Mouse (Mus musculus) forebrain, embryonic 10.5 days (tissue): ENCODE measurements around the gene Ccni. TPM values are rescaled to one million over a fixed set of nuclear protein-coding genes. Genes with fewer than 3 reads are reported as not detected.

Experiments used
- DNase-seq: peaks from one replicate; pipeline ENCODE4 v3.0.0-alpha.2; 2017; ENCODE audit warnings: low spot score; ENCODE audit errors: extremely low spot score
- H3K27ac ChIP-seq: fragments of 300-500 bp; sonication (generic); 2 replicates; pipeline ENCODE4 v1.5.1; 2016; ENCODE audit warnings: mild to moderate bottlenecking
- H3K27me3 ChIP-seq: fragments of 300-500 bp; sonication (generic); 2 replicates; pipeline ENCODE4 v1.6.1; 2016; ENCODE audit warnings: mild to moderate bottlenecking; ENCODE audit not compliant: poor library complexity, severe bottlenecking
- H3K36me3 ChIP-seq: fragments of 300-500 bp; sonication (generic); replicated peaks from 2 replicates; pipeline ENCODE4 v1.6.1; 2016; ENCODE audit warnings: mild to moderate bottlenecking, moderate library complexity
- H3K4me1 ChIP-seq: fragments of 300-500 bp; sonication (generic); 2 replicates; pipeline ENCODE4 v1.6.1; 2016
- H3K4me3 ChIP-seq: fragments of 300-500 bp; sonication (generic); 2 replicates; pipeline ENCODE4 v1.5.1; 2016; ENCODE audit warnings: mild to moderate bottlenecking, moderate library complexity
- H3K9me3 ChIP-seq: fragments of 300-500 bp; sonication (generic); 2 replicates; pipeline ENCODE4 v1.6.1; 2016; ENCODE audit warnings: mild to moderate bottlenecking, moderate library complexity
- WGBS: fragments of 180-500 bp; shearing (Covaris S2); methylation state at CpG from one replicate; pipeline ENCODE4 v1.1.7; 2016; 5-methylcytosine and 5-hydroxymethylcytosine counted together
- polyA plus RNA-seq: library from polyadenylated mRNA; unstranded; fragments of >200 nt; fragmentation: Nextera tagmentation; extraction: Ambion mirVana; gene quantifications from 2 replicates; pipeline ENCODE4 v1.2.1, GENCODE M21; 2016

The Ccni gene
- polyA plus RNA-seq, 1 experiment from 2014 or later, result 108 TPM

DNA sequence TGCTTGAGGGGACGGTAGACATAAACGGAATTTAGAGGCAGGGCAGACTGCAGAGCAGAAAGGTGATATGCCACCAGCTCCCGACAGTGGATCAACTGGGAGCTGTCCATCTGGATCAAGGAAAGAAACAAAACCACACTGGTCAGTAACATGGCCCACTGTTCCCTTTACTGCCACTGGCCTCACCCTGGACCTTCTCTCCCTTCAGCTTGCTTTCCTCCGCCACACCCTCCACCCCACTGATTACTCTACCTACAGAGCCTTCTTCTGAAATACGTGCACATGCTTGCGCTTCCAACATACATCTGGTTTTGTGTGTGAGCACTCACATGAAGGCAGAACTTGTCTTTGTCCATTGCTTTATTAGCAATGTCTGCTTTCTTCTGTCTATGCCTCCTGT lies 23.0 kb downstream of the Ccni start:
- no peak for DNase-seq
- H3K4me1 ChIP-seq, result no peaks in the 10 kb centered on the region
- H3K27ac ChIP-seq, result no peak overlapping the region
- WGBS, result 88% methylated on average over 6 of the region's 6 CpGs
- no peak overlapping the region for H3K4me3 ChIP-seq
- H3K9me3 ChIP-seq, result no peaks in the 10 kb centered on the region
- H3K27me3 ChIP-seq, result no peaks in the 10 kb centered on the region
- peaks cover 92% of the 10 kb centered on the region for H3K36me3 ChIP-seq

GRCm38 (mm10) chr5:93180252-93180651 lies 26.0 kb downstream of the Ccni start:
- no peaks in the 10 kb centered on the region for H3K4me1 ChIP-seq
- peaks cover 90% of the 10 kb centered on the region for H3K36me3 ChIP-seq
- no peak for DNase-seq
- 84% methylated on average over 2 of the region's 2 CpGs for WGBS
- no peak overlapping the region for H3K27ac ChIP-seq
- H3K9me3 ChIP-seq, result no peaks in the 10 kb centered on the region
- H3K27me3 ChIP-seq, result no peaks in the 10 kb centered on the region
- H3K4me3 ChIP-seq, result no peak overlapping the region

DNA sequence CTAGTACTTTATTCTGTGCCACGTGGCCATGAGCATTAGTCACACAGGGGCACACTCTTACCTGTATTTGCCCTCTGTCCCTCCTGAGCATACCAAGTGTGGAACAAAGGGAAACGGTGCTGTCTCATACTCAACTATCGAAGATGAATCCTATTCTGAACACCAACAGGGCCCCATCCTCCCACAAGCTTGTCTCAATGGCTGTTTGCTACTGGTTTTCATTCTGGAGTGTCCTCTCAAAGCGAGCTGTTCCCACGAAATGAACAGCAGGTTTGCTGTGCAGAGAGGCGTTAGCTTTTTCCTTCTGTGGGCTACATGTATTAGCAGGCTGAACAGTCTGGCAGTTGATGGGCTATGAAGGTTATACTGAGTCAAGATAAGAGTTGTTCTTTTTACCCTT lies 27.7 kb downstream of the Ccni start:
- no peak for DNase-seq
- no peak overlapping the region for H3K27ac ChIP-seq

GRCm38 (mm10) chr5:93174675-93175074 lies 31.6 kb downstream of the Ccni start:
- DNase-seq, result no peak
- Histone ChIP-seq H3K4me1 (no peaks in the 10 kb centered on the region), H3K4me3 (no peak overlapping the region), H3K27me3 (no peaks in the 10 kb centered on the region), H3K9me3 (no peaks in the 10 kb centered on the region), H3K27ac (no peak overlapping the region), H3K36me3 (peaks cover 94% of the 10 kb centered on the region)
- 93% methylated on average over 6 of the region's 6 CpGs for WGBS

More for the DNA sequence above, 27.7 kb downstream of the Ccni start:
- Histone ChIP-seq H3K27me3 (no peaks in the 10 kb centered on the region), H3K36me3 (peaks cover 88% of the 10 kb centered on the region), H3K9me3 (no peaks in the 10 kb centered on the region), H3K4me1 (no peaks in the 10 kb centered on the region), H3K4me3 (no peak overlapping the region)
- 86% methylated on average over 6 of the region's 6 CpGs for WGBS

GRCm38 (mm10) chr5:93172536-93172935 lies 33.8 kb downstream of the Ccni start:
- Histone ChIP-seq H3K27me3 (no peaks in the 10 kb centered on the region), H3K4me1 (peaks cover 7% of the 10 kb centered on the region; the same call in 1 of the 2 replicates), H3K9me3 (no peaks in the 10 kb centered on the region), H3K27ac (no peak overlapping the region), H3K36me3 (peaks cover 94% of the 10 kb centered on the region), H3K4me3 (no peak overlapping the region)
- no peak for DNase-seq
- 91% methylated on average over 6 of the region's 6 CpGs for WGBS

GRCm38 (mm10) chr5:93171420-93171819 lies 34.9 kb downstream of the Ccni start:
- 96% methylated on average over 15 of the region's 15 CpGs for WGBS
- Histone ChIP-seq H3K9me3 (no peaks in the 10 kb centered on the region), H3K4me1 (peaks cover 7% of the 10 kb centered on the region; the same call in 1 of the 2 replicates), H3K27ac (no peak overlapping the region), H3K27me3 (no peaks in the 10 kb centered on the region), H3K36me3 (peaks cover 95% of the 10 kb centered on the region), H3K4me3 (no peak overlapping the region)
- no peak for DNase-seq

GRCm38 (mm10) chr5:93168654-93169053 lies 37.6 kb downstream of the Ccni start:
- 83% methylated on average over 6 of the region's 6 CpGs for WGBS
- Histone ChIP-seq H3K27ac (peak overlapping the region; percentile 53; the same call in 1 of the 2 replicates), H3K36me3 (peaks cover 98% of the 10 kb centered on the region)

GRCm38 (mm10) chr5:93167919-93168516 lies 38.3 kb downstream of the Ccni start:
- DNase-seq, result no peak
- WGBS, result 91% methylated on average over 11 of the region's 11 CpGs

More at GRCm38 (mm10) chr5:93168654-93169053, 37.6 kb downstream of the Ccni start:
- no peaks in the 10 kb centered on the region for H3K27me3 ChIP-seq
- DNase-seq, result no peak
- H3K4me1 ChIP-seq, result peaks cover 7% of the 10 kb centered on the region; the same call in 1 of the 2 replicates
- H3K9me3 ChIP-seq, result no peaks in the 10 kb centered on the region
- H3K4me3 ChIP-seq, result no peak overlapping the region

GRCm38 (mm10) chr5:93163541-93163940 lies 42.8 kb downstream of the Ccni start:
- no peaks in the 10 kb centered on the region for H3K27me3 ChIP-seq
- H3K9me3 ChIP-seq, result no peaks in the 10 kb centered on the region
- no peak overlapping the region for H3K27ac ChIP-seq
- 93% methylated on average over 3 of the region's 3 CpGs for WGBS
- peaks cover 99% of the 10 kb centered on the region for H3K36me3 ChIP-seq
- DNase-seq, result peak; percentile 36
- peaks cover 5% of the 10 kb centered on the region; the same call in 1 of the 2 replicates for H3K4me1 ChIP-seq
- no peak overlapping the region for H3K4me3 ChIP-seq

More at GRCm38 (mm10) chr5:93167919-93168516, 38.3 kb downstream of the Ccni start:
- 0 out of 2 replicates have a peak overlapping the region, but pooled peaks have one; percentile 53 for H3K27ac ChIP-seq
- H3K9me3 ChIP-seq, result no peaks in the 10 kb centered on the region
- H3K36me3 ChIP-seq, result peaks cover 98% of the 10 kb centered on the region
- H3K27me3 ChIP-seq, result no peaks in the 10 kb centered on the region
- H3K4me3 ChIP-seq, result no peak overlapping the region
- peaks cover 7% of the 10 kb centered on the region; the same call in 1 of the 2 replicates for H3K4me1 ChIP-seq

- Histone ChIP-seq H3K4me3 (no peak overlapping the region), H3K36me3 (peaks cover 95% of the 10 kb centered on the region)
These were observed 51.9 kb downstream of the Ccni start for GRCm38 (mm10) chr5:93154401-93154800.

GRCm38 (mm10) chr5:93152451-93152850 lies 53.8 kb downstream of the Ccni start:
- Histone ChIP-seq H3K36me3 (peaks cover 94% of the 10 kb centered on the region), H3K27ac (peak overlapping the region; percentile 48; the same call in 1 of the 2 replicates), H3K27me3 (no peaks in the 10 kb centered on the region), H3K9me3 (no peaks in the 10 kb centered on the region), H3K4me1 (peaks cover 23% of the 10 kb centered on the region), H3K4me3 (no peak overlapping the region)
- 81% methylated on average over 4 of the region's 4 CpGs for WGBS
- no peak for DNase-seq

More at GRCm38 (mm10) chr5:93154401-93154800, 51.9 kb downstream of the Ccni start:
- DNase-seq, result no peak
- H3K4me1 ChIP-seq, result peaks cover 23% of the 10 kb centered on the region
- WGBS, result 94% methylated on average over 11 of the region's 11 CpGs
- H3K27ac ChIP-seq, result no peak overlapping the region
- H3K27me3 ChIP-seq, result no peaks in the 10 kb centered on the region
- H3K9me3 ChIP-seq, result no peaks in the 10 kb centered on the region

DNA sequence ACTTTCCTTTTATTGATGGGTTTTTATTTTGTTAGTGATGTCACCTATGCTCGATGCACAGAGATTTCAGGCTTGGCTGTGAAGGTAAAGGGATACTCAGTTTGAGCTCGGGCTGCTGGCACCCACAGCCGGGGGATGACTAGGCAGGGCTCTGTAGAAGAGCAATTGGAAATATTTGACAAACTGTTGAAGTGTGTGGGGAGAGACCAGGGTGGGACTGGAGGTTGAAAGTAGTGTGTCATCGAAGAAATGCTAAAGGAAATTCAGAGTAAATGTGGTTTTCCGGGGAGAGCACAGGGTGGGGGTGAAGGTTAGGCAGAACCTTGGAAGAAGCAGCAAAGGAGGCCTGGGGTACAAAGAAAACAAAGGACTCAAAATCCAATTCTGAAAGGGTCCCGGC lies 54.3 kb downstream of the Ccni start:
- peaks cover 23% of the 10 kb centered on the region for H3K4me1 ChIP-seq
- 88% methylated on average over 6 of the region's 6 CpGs for WGBS
- peaks cover 94% of the 10 kb centered on the region for H3K36me3 ChIP-seq
- no peaks in the 10 kb centered on the region for H3K9me3 ChIP-seq
- DNase-seq, result no peak
- peak overlapping the region; percentile 48; the same call in 1 of the 2 replicates for H3K27ac ChIP-seq
- no peak overlapping the region for H3K4me3 ChIP-seq
- no peaks in the 10 kb centered on the region for H3K27me3 ChIP-seq

DNA sequence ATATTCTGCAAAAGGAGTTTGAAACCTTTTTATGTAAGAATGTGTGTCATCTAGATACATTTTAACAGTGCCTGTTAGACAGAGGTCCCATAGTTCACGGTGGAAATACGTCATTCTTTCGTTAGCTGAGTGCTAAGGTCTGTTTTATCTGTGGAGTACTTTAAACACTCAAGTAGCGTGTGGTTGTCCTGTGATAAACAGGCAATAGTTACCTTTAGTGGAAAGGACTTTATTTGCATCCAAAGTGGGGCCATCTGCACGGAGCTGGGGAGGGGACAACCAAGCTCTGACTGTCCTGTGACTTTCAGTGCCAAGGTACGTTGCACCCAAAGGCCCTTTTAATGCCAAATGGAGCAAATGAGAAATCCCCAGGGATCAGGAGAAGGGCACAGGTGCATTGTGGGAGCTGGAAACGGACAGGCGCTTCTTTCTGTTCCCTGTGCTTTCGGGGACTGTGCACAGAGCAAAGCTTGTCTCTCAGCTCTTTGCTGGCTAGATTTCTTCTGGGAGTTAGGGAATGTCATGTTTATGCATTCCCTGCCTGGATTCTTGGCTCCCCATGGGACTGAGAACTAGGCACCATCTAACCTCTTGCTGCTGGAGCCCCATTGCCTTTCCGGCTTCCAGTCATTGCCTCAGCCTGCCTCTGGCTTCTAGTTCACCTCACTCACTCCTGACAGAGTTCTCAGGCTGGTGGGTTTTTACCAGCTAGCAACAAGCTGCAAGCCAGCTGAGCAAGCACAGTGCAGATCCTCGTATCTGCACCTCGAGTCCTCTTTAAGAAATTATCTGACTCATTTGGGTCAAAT lies 56.1 kb downstream of the Ccni start:
- no peak overlapping the region for H3K27ac ChIP-seq
- H3K4me3 ChIP-seq, result no peak overlapping the region
- no peaks in the 10 kb centered on the region for H3K27me3 ChIP-seq
- WGBS, result 91% methylated on average over 12 of the region's 12 CpGs
- peaks cover 34% of the 10 kb centered on the region for H3K4me1 ChIP-seq
- H3K9me3 ChIP-seq, result no peaks in the 10 kb centered on the region
- peaks cover 93% of the 10 kb centered on the region for H3K36me3 ChIP-seq
- no peak for DNase-seq
